Mouse (Mus musculus) testis, postnatal 14 days (tissue): ENCODE data around the gene Zc3h10.
A peak's percentile ranks its signal among the peaks of the same experiment; 100 is the strongest.
"Not testable (repeated sequence)": the region's sequence is repeated elsewhere in the genome, so short reads cannot be mapped to it uniquely, and the experiment has no call there.

Source experiments
- DNase-seq: peaks from one replicate; pipeline ENCODE4 v3.0.0; 2021; ENCODE audit warnings: low spot score

Gene Zc3h10

GRCm38 (mm10) chr10:128550144-128550823, 2.7 kb upstream of the Zc3h10 start:
- DNase-seq: not testable (repeated sequence)

GRCm38 (mm10) chr10:128549682-128550057, 2.1 kb upstream of the Zc3h10 start:
- DNase-seq: not testable (repeated sequence)

- peak; percentile 92 for DNase-seq
These were observed 1.5 kb upstream of the Zc3h10 start, which contains the start of gene Rpl41 for GRCm38 (mm10) chr10:128548947-128549681. TSS of gene Rpl41 (minus strand) at chr10:128549305.

- not testable (repeated sequence) for DNase-seq
These were observed 647 bp upstream of the Zc3h10 start for GRCm38 (mm10) chr10:128548051-128548791.

- no peak for DNase-seq
These were observed 787 bp downstream of the Zc3h10 start for GRCm38 (mm10) chr10:128546787-128547186.

GRCm38 (mm10) chr10:128546361-128546760, 1.2 kb downstream of the Zc3h10 start:
- DNase-seq: no peak

- no peak for DNase-seq
These were observed 2.0 kb downstream of the Zc3h10 start for GRCm38 (mm10) chr10:128545570-128545898.

GRCm38 (mm10) chr10:128544674-128545569, 2.7 kb downstream of the Zc3h10 start:
- no peak for DNase-seq

- DNase-seq: no peak
These were observed 3.4 kb downstream of the Zc3h10 start for GRCm38 (mm10) chr10:128544151-128544657.

- DNase-seq: no peak
These were observed 4.5 kb downstream of the Zc3h10 start for GRCm38 (mm10) chr10:128543100-128543499.

- DNase-seq: no peak
These were observed 9.2 kb downstream of the Zc3h10 start for GRCm38 (mm10) chr10:128538340-128538870.

- peak; percentile 75 for DNase-seq
These were observed 11.2 kb downstream of the Zc3h10 start for GRCm38 (mm10) chr10:128536266-128536940.

GRCm38 (mm10) chr10:128535624-128536265, 11.8 kb downstream of the Zc3h10 start:
- no peak for DNase-seq

GRCm38 (mm10) chr10:128535206-128535605, 12.4 kb downstream of the Zc3h10 start:
- no peak for DNase-seq

- DNase-seq: no peak
These were observed 20.9 kb downstream of the Zc3h10 start for GRCm38 (mm10) chr10:128526366-128527356.

- peak; percentile 91 for DNase-seq
These were observed 21.8 kb downstream of the Zc3h10 start, which contains the start of gene Esyt1 for GRCm38 (mm10) chr10:128525671-128526308. TSS of gene Esyt1 (minus strand) at chr10:128525871.

- no peak for DNase-seq
These were observed 22.6 kb downstream of the Zc3h10 start for GRCm38 (mm10) chr10:128524732-128525662.
